Mouse (Mus musculus) right cerebral cortex, postnatal 4 days (tissue): ENCODE data around the gene Glg1.
A peak's percentile ranks its signal among the peaks of the same experiment; 100 is the strongest.
"Not testable (repeated sequence)": the region's sequence is repeated elsewhere in the genome, so short reads cannot be mapped to it uniquely, and the experiment has no call there.

ENCODE experiments used
- DNase-seq: peaks from one replicate; pipeline ENCODE4 v3.0.0-alpha.2; 2022

Gene Glg1

DNA sequence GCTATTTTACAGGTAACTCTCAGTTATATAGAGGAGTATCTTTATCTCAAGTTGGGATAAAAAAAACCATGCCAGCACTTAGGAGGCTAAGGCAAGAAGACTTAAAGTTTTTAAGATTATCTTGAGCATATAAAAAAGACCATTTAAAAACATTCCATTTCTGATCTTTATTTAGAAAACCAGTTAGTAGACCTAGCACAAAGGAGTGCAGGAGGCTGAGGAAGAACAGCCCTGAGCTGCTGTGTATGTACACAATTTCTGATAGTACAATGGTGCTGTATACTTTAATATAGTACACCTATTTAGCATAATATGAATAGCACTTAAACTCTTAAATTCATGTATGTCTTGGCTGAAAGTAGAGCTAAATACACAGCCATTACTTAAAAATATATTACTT lies 10.9 kb downstream of the Glg1 start:
- no peak for DNase-seq

DNA sequence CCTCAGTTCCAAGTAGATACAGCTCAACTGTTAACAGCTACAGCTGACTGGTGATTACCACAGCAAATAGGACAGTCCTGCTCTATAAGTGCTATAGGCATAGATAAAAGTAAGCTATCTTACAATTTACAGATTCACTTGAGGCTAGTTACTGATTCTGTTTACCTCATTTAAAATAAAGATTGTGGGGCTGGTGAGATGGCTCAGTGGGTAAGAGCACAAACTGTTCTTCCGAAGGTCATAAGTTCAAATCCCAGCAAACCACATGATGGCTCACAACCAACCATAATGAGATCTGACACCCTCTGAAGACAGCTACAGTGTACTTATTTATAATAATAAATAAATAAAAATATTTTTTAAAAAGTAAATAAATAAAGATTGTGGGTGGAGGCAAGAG lies 12.2 kb downstream of the Glg1 start:
- DNase-seq: not testable (repeated sequence)

DNA sequence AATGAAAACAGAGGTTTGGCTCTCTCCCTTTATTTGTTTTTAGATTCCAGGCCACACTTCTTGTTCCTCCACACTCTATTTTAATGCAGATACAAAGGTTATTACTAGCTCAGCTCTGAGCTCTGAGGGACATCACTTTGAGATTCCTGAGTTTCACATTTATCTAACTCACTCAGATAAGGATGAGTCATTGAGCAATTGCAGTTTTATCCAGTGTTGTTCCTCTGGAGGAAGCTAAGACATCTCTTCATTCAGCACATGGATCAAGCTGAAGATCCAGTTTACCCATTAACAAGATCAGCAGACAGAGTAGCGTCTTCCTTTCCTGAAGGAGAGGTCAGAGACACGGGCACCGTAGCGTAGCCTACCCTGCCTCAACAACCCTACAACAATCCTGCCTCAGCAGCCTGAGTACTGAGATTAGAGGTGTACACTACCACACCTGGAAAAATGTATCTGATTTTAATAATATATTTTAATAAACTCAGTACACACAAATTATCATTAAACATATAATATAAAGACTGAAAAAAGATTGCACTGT lies 12.7 kb downstream of the Glg1 start:
- no peak for DNase-seq

DNA sequence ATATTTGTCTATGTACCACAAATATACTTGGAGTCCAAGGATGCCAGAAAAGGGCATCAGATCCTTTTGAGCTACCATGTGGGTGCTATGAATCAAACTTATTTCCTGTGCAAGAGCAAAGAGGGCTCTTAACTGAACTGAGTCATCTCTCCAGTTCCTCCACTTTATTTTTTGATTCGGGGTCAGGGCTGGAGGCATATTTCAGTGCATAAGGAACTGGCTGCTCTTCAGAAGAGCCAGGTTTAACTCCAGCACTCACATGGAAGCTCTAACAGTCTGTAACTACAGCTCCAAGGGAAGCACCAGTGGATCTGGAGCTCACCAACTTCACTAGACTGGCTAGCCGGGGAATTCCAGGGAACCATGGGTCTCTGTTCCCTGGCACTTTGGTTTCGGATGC lies 21.7 kb downstream of the Glg1 start:
- no peak for DNase-seq

DNA sequence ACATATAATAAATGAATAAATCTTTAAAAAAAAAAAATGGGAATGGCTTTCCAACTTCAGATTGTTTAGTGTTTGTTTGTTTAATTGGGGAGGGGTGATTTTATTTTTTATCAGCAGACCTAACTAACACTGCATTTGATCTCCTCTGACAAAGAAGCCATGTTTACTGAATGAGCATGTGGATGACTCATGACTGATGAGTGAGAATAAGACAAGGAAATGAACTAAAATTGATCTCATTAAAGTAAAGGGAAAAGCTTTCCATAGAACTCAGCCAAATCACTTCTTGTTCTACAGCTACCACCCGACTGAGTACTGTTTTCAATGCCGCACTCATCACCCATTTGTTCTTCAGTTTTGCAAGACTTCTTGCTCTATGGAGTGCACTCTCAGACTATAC lies 25.3 kb downstream of the Glg1 start:
- no peak for DNase-seq

DNA sequence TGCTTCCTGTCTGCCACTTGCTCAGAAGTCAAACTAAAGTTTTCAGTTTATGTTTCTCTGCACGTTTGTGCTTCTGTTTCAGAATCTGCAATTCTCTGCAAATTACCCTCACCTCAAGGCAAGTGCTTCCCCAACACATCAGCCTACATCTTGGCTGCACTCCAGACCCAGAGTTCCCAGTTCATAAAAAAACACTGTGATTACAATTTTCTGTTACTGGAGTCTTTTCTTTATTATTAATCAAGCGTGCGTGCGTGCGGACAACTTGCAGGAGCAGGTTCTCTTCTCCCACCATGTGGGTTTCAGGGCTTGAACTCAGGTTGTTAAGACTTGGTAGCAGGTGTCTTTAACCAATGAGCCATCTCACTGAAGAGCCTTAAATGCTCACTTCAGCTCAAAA lies 34.9 kb downstream of the Glg1 start:
- DNase-seq: peak; percentile 8

DNA sequence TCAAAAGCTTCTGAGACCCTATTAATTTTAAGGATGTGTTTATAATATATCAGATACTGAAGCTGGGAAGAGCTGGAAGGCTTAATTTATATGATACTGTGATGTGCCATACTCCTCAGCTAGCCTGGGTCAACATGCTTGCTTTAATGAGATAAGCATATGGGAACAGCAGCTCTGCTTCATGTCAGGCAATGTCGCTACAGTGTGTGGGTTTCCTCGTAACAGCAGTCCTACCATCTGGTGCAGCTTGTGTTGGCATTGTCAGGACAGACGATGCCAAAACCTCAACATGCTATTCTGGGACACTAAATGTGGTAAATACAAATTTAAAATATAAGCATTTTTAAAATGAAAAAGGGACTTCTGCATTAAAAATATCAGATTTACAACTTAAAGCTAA lies 40.9 kb downstream of the Glg1 start:
- peak; percentile 10 for DNase-seq

DNA sequence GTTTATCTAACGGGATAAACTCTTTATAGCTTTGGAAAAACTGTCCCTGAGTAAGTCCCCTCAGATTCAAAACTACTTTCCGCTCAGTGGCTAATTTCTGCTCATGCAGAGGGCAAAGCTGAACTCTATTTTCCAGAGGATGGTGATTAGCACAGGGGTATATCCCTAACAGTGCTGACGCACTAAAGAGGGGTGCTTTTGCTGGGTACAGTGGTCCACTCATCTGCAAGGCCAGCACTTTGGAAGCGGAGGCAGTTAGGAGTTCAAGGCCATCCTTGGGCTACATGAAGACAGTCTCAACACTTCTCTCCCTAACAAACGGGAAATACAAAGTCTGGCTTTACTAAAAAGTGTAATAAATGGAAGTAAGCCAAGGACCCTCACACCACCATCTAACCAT lies 45.6 kb downstream of the Glg1 start:
- DNase-seq: no peak

DNA sequence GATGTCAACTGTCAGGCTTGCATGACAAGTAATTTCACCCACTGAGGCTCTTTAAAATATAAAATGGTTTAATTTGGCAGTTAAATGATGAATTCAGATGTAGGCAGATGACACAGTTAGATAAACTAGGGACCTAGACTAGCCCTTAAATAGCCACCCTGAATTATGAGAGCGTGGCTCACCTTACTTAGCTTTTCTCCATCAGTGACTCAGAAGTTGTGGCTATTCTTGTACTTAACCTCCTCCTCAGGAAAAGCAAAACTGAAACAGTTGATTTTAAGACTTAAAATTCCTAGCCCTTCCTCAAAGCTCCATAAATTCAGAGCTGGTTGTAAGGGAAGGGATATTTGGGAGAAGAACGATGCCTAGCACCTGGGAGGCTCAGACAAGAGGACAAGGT lies 47.8 kb downstream of the Glg1 start:
- DNase-seq: no peak

DNA sequence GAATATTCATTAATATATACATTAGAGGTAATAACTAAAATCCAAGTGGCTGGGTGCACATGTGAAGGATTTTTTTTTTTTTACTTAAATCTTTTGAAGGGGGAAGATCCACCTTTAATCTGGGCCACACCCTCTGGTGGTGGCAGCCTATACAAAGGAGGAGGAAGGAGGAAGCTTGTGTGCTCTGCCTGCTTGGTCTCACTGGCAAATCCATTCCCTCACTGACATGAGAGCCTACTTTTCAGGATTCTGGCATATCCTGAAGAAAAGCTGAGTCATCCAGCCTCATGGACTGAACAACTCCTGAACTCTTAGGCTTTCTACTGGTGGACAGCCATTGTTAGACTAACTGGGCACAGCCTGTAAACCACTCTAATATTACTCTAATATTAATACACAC lies 49.1 kb downstream of the Glg1 start:
- DNase-seq: no peak

DNA sequence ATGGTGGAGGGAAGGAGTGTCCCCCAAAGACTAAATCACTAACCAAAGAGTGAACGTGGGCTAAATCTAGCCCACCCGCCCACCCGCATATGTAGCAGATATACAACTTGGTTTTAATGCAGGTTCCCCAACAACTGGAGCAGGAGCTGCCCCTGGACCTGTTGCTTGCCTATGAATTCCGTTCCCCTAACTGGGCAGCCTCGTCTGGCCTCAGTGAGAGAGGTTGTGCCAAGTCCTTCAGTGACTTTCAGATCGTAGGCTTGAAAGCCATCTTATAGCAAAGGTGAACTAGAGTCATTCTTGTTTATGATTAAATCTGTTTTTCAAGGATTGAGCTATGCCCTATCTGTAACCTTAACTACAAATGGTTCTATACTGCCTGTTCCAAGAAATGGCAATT lies 52.7 kb downstream of the Glg1 start:
- no peak for DNase-seq

DNA sequence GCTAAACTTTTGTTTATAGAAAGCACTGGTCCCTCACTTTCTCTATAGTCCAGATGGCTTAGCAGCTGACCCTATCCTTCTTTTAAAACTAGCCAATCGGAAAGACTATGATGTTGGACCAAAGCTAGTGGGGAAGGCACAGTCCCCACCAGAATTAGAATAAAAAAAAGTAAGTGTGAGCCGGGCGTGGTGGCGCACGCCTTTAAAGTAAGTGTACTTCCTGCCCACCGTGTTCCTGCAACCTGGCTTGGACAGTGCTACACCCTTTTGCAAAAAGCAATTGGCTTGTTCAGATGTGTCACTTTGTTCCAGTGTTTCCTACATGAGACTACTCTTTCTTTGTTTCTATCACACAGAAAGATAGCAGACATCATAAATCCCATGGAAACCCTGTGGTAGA lies 54.0 kb downstream of the Glg1 start:
- DNase-seq: no peak

DNA sequence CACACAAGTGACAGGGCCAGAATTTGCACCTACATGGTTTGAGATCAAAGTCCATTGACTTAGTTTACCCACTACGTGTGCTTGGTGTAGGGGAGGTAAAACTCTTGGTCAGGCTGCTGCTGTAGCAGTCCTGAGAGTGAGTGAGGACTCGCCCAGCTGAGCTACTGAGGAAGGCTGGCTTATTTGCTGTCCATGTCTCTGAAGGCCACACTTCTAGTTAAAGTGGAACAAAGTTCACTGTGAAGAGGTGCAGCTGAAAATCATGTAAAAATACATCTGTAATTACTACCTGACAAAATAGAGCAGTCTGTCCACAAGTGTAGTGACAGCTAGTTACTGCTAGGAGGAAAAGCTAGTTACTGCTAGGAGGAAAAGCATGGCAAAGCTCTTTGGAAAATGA lies 55.7 kb downstream of the Glg1 start:
- no peak for DNase-seq

DNA sequence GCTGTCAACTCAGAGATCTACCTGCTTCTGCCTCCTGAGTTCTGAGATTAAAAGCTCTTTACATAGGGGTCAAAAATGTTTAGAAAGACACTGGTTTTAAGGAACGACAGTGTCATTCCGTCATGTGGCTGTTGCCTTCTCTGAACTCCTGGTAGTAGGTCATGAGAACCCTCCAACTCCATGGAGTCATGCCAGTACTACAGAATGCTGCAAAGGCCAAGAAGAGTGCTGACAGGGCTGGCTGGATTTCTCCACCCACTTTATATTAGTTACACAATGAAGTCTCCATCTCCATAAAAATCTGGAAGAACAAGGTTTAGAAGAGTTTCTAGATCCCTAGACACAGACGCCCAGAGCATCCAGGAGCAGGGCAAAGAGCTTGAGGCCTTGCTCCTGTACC lies 61.0 kb downstream of the Glg1 start:
- no peak for DNase-seq

DNA sequence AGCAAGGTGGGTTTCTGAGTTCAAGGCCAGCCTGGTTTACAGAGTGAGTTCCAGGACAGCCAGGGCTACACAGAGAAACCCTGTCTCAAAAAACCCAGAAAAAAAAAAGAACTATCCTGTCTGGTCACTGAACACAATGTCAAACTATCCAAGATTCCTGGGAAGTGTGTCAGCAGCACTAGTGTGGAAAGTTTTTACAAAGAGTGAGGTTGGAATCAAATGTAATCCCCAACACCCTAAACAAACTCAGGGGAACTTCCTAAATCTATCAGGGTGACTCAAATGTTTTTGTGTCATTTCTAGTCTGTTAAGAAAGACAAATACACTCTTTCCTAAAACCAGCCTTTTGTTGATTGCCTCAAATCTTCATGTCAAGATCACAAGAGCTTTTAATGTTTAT lies 62.8 kb downstream of the Glg1 start:
- DNase-seq: no peak

DNA sequence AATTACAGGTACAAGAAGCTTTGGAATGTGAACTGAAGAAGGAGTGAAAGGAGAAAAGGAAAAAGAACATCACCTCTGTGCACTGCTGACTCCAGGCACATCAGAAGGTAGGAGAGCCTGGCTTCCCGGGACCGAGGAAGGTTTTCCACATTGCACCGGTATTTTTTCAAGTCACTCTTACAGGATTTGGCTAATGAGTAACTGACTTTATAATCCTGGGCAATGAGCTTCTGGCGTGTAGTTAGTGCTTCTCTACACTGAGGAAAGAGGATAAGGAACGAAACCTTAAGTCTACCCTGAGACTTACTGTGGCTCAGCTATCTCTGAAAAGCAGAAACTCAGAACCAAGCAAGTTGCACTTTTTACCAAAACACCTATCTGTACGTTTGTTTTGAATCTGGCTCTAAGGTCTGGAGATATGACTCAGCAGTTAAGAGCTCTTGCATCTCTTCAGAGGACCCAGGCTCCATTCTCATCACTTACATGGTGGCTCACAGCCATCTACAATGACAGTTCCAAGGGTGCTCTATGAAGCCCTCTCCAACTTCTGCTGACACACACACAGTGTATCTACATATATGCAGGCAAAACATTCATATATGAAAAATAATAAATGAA lies 70.3 kb downstream of the Glg1 start:
- DNase-seq: no peak

DNA sequence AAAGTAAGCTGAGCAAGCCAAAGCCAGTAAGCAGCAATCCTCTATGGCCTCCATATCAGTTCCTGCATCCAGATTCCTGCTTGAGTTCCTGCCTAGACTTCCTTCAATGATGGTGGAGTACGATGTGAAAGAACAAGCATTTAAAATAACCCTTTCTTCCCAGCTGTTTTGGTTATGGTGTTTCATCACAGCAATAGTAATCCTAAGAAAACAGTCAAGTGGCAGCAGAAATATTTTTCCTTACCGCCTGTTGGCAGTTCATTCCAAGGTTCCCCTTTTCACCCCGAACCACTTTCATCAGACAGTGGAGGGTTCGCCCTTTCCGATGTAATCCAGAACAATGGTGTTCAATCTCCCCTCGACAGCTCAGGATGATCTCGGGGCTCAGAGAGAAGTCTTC lies 71.5 kb downstream of the Glg1 start:
- no peak for DNase-seq

DNA sequence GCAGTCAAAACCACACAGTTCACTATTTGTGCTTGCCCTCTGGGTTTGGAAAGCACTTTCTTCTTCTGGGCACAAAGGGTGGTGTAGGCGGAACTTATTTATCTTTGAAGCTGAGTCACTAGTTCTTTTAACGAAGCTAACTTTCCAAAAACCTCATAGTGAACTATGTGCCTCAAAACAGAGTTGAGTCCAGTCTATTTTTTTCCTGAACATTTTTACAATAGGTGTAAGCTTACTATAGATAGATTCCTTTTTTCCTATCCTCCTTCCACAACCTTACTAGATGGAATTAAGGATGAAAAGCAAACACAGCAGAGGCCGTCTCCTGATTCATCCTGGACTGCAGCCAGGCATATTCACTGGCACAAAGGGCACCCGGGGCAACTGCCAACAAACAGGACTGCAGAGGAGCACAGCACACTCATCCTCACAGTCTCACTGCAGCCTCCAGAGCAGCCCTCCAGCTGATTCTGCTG lies 73.5 kb downstream of the Glg1 start:
- DNase-seq: peak; percentile 27

DNA sequence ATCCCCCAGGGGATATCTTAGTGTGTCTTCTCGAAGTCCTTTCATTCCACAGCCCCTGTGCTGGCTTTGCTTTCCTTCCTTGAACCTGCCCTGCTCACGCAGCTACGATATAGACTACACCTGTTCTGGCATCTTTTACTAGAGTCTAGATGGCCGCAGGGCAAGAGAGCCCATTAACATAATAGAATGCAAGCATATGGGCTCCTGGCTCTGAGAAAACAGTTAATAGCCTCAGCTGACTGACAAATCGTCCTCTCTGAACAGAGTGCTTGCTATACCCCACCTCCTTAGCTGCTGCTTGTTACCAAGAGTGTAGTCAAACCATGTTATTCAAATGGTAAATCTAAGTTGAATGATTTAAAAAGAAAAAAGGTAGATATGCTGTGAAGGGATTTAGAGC lies 87.4 kb downstream of the Glg1 start:
- no peak for DNase-seq

DNA sequence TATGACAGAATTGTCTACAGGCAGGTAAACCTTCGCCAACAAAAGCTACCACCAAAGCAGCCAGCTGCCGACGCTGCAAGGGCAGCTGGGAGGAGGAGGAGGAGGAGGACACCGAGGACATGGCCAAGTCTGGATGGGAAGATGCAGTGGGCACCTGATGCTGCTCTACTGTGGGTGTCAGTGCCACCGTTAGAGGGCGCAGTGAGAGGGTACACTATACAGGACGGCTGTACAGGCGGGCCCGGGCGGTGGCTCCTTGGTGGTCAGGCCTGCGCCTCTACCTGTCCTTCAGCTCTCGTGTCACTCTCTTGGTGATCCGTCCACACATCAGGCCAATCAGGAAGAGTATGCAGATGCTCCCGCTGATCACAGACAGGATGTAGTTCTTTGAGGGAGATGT lies 101.4 kb downstream of the Glg1 start:
- DNase-seq: peak; percentile 69

DNA sequence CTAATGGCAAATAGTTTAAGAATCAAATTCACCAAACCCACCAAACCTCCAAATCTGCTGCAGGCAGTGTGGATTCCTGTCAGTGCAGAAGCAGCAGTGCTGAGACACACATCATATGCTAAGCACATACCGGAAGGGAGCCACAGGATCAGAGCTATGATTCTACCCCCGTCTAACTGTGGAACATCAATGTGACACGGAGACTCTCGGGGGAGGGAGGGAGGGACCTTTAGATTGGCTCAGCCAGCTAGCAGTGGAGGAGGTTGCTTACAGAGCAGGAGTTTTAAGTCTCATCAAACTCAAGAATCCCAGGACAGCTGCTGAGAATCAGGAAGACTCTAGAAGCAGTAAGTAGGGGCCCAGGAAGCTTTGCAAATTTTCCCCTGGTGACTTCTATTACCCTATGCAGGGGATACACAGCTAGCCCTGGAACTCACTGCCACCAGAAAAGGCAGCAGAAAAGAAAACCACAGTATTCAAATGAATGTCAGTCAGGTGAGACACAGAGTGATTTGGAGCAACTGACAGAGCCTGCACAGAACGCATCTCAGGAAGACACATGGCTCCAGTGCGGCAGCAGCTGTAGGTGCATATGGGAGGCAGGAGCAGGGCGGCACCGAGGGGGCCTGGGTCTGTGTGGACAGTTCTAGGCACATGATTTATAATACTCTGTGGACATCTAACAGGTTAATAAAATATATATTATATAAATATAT lies 103.1 kb downstream of the Glg1 start:
- DNase-seq: no peak

DNA sequence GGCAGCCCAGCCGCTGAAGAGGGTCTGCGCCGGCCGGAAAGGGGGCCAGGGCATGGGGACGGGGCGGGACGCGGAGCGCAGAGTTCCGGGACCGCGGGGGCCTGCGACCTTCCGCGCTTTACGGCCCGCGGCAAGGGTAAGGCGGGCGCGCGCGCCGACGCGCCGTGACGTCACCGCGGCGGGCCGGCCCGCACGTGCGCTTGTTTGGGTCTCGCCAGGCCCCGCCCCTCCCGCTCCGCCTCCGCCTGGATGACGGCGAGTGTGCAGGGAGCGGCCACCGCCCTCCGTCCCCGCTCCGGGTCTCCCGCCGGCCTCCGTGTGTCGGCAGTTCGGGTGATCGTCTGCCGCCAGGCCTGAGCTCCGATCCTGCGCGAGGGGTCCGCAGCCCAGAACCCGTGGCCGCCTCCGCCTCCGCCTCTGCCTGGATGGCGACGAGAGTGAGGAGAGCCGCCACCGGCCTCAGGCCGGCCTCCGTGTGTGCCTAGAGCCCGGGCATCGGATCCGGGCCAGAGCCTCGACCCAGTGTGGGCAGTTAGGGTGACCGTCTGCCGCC lies 113.5 kb downstream of the Glg1 start:
- DNase-seq: peak; percentile 90

DNA sequence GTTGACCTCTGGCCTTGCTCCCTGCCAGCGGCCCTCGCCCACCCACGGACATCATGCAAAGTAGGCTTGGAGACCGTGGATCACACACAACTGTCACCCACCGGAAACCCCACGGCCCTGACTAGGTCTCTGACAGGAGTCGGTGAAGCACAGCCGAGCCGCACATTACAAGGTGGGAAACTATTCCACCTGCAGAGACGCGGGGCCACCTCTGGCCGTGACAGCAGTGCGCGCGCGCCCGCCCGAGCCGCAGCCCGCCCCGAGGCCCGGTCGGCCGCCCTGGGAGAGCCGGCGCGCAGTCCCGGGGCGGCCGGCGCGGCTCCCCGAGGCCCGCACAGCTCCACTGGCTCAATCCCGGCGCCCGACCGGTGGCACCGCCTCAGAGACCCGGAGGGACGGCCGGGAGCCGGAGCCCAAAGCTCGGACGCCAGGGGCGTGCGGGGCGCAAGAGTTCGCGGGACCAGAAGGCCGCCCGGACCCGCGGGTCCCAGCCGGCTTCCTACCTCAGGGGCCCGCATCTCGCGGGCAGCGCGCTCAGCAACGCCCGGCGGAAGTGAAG lies 114.0 kb downstream of the Glg1 start:
- not testable (repeated sequence) for DNase-seq

DNA sequence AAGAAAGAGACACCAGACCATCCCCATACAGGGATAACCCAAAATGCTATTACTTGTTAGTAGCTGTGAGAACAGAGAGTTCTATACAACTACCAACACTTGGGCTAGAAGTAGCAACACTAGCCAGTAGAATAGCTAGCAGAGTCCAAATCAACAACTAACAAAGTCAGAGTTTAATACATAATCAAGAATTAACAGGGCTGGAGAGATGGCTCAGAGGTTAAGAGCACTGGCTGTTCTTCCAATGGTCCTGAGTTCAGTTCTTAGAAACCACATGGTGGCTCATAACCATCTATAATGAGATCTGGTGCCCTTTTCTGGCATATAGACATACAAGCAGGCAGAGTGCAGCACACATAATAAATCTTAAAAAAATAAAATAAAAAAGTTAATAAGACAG lies 116.5 kb downstream of the Glg1 start:
- no peak for DNase-seq
